Mouse (Mus musculus): ENCODE results near the gene Gid4.

- TF ChIP-seq POLR2A (IDR thresholded peaks at IDR 0.05; ENCODE audit: borderline replicate concordance, insufficient read depth, low read length): no peak
- TF ChIP-seq CTCF (IDR thresholded peaks at IDR 0.05; ENCODE audit: borderline replicate concordance, insufficient read depth, low read depth, low read length): no peak
Measured at GRCm38 (mm10) chr11:60387944-60388343, 29.0 kb upstream of the Gid4 start.
